Mouse (Mus musculus) natural killer cell, adult 2 months (primary cell): ENCODE measurements around the gene Nup160.

ENCODE experiments used
- DNase-seq, 2 experiments: peaks; one replicate each; pipeline ENCODE4 v3.0.0; 2022; ENCODE audit warnings: low spot score in 2 of 2

Gene Nup160

DNA sequence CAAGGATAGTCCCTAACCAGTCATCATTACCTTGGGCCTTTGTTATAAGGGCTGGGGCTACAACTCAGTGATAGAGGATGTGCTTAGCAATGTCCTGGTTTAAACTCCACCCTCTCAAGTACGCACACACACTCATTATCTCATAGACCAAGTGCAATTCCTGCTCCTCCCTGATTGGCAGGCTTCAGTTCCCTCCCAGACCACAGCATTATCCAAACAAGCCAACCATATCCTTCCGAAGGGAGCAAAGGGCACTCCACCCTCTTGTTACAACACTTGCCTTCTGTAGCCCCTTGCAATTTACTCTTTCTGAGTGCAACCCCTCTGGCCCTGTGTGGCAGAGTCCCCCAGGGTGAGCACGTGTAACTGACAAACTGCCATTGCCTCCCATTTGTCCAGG, 15.6 kb upstream of the Nup160 start:
- DNase-seq: no peak

GRCm38 (mm10) chr2:90666591-90667387, 10.2 kb upstream of the Nup160 start:
- DNase-seq: no peak

- peak in 1 of 2 experiments; percentile 59 for DNase-seq
These were observed 9.4 kb upstream of the Nup160 start for GRCm38 (mm10) chr2:90667388-90668265.

- no peak for DNase-seq
These were observed 6.7 kb upstream of the Nup160 start for GRCm38 (mm10) chr2:90670343-90670742.

GRCm38 (mm10) chr2:90673339-90673738, 3.7 kb upstream of the Nup160 start:
- DNase-seq: peak in 1 of 2 experiments; percentile 21

DNA sequence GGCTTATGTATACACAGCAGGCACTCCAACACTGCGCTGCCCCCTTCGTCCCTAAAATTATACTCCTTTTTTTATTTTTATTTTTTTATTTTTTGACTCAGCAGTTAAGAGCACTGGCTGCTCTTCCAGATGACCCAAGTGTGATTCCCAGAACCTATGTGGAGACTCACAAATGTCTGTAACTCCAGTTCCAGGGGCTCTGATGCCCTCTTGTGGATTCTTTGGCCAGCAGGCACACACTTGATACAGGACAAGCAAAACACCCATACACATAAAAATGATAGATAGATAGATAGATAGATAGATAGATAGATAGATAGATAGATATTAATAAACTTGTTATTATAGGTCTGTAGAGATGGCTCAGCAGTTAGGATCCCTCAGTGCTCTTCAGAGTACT, 2.5 kb upstream of the Nup160 start:
- no peak for DNase-seq

- no peak for DNase-seq
These were observed 1.5 kb upstream of the Nup160 start for GRCm38 (mm10) chr2:90675488-90675887.

GRCm38 (mm10) chr2:90678256-90679060, 1.4 kb downstream of the Nup160 start:
- DNase-seq: peak; percentile 14 to 17

GRCm38 (mm10) chr2:90679061-90679810, 2.2 kb downstream of the Nup160 start:
- DNase-seq: peak; percentile 86 to 91

GRCm38 (mm10) chr2:90700943-90701342, 23.9 kb downstream of the Nup160 start:
- no peak for DNase-seq

DNA sequence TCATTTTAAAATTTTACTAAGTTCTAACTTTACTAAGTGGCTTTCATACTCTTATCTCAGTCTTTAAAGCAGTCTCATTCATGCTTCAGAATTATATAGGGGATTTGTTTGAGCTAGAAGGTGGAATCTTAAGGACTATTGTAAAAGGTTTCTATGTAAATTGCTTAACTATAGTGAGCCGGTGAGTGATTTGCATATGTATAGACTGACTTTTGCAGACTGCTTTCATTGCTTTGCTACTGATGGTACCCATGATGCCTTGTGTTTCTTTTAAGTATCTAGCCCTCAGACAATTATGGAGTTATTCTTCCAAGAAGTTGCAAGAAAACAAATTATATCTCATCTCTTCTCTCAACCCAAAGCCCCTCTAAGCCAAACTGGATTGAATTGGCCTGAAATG, 31.5 kb downstream of the Nup160 start:
- DNase-seq: no peak

- DNase-seq: no peak
These were observed 38.6 kb downstream of the Nup160 start for GRCm38 (mm10) chr2:90715555-90716092.

DNA sequence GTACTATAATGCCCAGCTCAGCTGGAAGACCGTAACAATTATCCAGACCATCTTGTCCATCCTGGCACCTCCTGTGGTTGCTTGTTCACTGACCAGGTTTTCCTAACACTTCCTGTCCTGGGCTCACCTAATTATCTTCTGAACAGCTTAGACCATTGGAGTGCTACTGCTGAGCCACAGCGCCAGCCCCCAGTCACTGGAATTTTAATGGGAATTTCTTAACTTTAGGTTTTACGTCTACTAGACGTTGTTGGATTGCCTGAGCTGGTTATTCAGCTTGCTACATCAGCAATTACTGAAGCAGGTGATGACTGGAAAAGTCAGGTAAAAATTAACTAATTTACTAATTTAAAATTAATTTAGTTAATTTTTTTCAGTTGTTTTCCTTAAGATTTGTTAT, 40.4 kb downstream of the Nup160 start:
- DNase-seq: no peak

GRCm38 (mm10) chr2:90717948-90718347, 40.9 kb downstream of the Nup160 start:
- DNase-seq: no peak

DNA sequence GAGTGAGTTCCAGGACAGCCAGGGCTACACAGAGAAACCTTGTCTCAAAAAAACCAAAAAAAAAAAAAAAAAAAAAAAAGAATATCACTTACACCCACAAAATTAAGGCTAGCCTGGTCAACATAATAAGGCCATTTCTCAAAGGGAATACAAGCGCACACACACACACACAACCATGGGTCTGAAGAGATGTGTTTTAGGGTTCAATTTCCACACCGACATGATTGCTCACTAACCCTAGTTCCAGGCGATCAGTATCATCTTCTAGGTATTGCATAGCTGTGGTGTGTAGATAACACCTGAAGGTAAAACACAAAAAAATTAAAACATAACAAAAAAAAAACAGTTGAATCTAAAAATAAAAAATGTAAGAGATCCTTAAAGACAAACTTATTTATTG, 49.8 kb downstream of the Nup160 start:
- no peak for DNase-seq

- no peak for DNase-seq
These were observed 58.3 kb downstream of the Nup160 start for GRCm38 (mm10) chr2:90735326-90735725.

DNA sequence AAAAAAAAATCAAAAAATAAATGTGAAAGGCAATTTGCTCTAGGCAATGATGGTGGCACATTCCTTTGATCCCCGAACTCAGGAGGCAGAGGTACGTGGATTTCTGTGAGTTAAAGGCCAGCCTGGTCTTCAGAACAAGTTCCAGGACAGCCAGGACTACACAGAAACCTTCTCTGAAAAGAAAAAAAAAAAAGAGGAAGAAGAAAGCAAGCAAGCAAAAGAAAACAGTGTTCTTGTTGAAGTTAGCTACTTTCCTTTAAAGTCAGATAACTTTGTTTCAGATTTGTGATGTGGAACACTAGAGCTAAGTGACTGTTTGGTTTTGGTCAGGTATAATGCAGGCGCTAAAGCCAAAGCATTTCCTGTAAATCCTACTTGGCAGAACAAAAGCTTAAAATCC, 61.8 kb downstream of the Nup160 start:
- DNase-seq: no peak

DNA sequence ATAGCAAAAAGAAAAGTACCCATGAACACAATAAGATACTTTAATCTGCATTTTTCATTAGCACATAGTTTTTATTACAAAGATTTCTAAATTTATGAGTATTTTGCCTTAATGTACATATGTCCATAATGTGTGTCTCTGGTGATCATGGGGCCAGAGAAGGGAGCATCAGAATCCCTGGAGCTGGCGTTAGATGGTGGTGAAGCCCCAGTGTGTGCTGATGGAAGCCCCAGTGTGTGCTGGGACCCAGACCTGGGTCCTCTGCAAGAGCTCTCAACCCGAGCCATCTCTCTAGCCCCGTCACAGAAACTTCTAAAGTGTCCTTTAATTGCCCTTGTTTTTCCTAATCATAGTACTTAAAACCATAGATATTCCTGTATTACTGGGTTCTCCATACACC, 62.3 kb downstream of the Nup160 start:
- DNase-seq: no peak

DNA sequence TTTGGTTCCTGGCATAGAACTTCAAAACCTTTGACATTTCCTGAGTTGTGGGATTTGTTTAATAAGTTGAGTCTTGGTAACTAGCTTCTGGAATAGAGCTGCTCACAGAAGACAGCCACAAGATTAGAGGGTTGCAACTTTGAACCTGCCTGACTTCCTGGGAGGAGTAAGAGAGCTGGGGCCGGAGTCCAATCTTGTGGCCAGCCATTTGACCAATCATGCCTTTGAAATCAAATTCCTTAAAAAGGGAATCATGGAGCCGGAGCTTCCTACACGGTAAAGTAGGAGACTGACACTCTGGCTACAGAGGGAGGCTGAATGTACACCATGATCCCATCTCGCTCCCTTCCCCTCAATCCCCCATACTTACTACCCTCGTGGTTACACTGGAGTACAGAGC, 62.9 kb downstream of the Nup160 start:
- DNase-seq: no peak

- DNase-seq: no peak
These were observed 67.5 kb downstream of the Nup160 start for GRCm38 (mm10) chr2:90744285-90745052.
